Mouse (Mus musculus): ENCODE measurements around the gene Hsp90ab1.
A peak's percentile ranks its signal among the peaks of the same experiment; 100 is the strongest.

The Hsp90ab1 gene

GRCm38 (mm10) chr17:45532896-45533295 is 40.2 kb downstream of the Hsp90ab1 start:
- no peak for DNase-seq

DNA sequence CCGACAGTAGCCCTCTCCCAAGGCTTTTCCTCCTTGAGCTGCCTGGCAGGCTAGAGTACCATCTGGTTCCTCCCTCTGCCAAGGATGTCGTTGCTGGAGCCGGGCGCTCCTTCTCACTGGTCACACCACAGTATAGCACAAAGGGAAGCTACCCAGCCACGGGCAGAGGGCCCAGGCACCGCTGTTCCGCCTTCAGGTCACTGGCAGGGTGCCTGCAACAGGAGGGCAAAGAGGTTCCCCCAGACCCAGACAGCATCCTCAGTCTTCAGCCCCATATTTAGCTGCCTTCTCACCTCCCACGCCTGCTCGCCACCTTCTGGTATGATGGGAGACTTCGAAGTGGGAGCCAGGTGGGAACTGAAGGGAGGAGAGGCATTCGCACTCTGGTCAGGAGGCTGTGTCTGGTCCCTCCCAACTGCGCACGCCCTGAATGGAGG is 42.7 kb downstream of the Hsp90ab1 start:
- DNase-seq = peak; percentile 72

DNA sequence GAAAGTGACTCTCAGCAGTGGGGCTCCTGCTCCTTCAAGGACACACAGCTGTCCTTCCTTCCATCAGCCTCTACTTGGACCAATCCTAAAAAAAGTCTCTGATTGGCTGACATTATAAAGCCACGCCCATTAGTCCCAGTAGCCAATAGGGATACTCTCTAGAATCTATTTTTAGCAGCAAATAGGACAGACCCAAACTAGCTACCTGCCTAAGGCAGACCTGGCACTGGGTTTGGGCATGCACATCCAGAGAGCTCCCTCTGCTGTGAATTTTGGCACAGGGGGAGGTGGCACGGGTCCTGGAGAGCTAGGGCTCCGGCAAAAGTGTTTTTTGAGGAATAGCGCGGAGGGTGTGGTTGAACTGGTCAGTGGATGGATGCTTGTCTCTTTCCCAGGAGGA is 46.5 kb downstream of the Hsp90ab1 start:
- DNase-seq = no peak

- no peak for DNase-seq
Observed at GRCm38 (mm10) chr17:45524961-45525360, 48.1 kb downstream of the Hsp90ab1 start.

DNA sequence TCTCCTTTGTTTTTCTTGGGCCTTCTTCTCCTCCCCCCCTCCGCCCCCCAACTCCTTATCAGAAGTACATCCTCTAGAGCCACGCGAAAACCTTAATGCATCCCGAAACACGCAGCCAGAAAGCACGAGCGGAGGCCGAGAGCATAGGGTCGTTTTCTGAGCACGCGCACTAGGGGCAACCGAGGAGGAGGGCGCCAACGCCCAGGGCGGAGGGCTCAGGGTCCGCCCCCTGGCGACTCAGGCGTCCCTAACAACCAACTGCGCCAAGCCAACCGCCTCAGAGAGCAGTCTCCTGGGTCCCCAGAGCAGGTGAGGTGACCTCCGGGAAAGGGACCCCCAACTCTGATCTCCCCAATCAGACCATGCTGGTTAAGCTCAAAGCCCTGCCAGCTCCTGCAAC is 49.8 kb downstream of the Hsp90ab1 start, which contains the start of gene Tcte1:
Gene Tcte1 (plus strand): TSS at position 172 of the 400 bp plus-strand sequence.
- DNase-seq = no peak

GRCm38 (mm10) chr17:45520136-45520535 is 52.9 kb downstream of the Hsp90ab1 start:
- DNase-seq = no peak

DNA sequence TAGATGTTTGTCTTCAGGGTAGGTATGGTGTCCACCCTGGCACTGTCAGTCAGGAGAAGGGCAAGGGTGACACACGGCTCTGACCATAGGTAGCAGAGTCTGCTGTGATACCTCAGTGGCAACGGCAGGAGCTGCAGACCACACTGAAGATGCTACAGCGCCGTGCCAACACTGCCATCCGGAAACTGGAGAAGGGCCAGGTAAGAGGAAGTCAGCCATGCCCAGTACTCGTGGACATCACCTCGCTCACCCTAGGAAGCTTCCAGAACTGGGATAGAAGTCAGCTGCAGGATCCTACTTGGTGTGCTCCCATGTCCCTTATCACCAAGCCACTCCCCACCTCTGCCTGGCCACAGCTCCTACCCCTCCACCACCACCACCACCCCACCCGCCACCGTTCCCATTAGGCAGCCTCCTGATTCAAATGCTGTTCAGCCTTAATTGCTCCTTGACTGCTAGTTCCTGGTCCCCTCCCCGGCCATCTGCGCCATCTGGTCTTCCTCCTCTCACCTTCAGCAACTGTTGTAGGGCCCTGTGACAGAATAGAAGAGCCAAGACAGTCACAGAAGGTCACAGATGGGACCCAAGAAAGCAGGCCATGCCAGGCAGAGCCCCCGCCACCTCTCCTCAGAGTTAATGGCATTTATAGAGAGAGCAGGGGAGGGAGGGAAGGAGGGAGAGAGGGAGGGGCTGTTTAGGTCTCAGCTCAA is 54.1 kb downstream of the Hsp90ab1 start:
- DNase-seq = no peak

Data from layer of hippocampus, adult 9-11 months (tissue).